Mouse (Mus musculus) heart, embryonic 14.5 days (tissue): Measurements from ENCODE around the gene Jagn1. TPM values are rescaled to one million over a fixed set of nuclear protein-coding genes. Genes with fewer than 3 reads are reported as not detected.

ENCODE experiments used
- microRNA-seq: library from miRNA; unstranded; fragments of <30 nt; microRNA quantifications from one replicate; pipeline ENCODE4, GENCODE M21; 2016
- polyA plus RNA-seq: library from polyadenylated mRNA; unstranded; fragments of >200 nt; fragmentation: Nextera tagmentation; extraction: Ambion mirVana; gene quantifications from 2 replicates; pipeline ENCODE4 v1.2.1, GENCODE M21; 2014

Jagn1 gene
- polyA plus RNA-seq, 1 experiment from 2014 or later = 54.2 TPM

Small RNA genes within 50 kb of the gene (microRNA-seq; reads per million reads assigned to microRNA genes)
- not detected for gene Gm24387

Other genes with a start within 250 kb of the Jagn1 start
- 0.22 and 0.61 TPM in 2 replicates for gene Lhfpl4, start 247.2 kb upstream of the Jagn1 start, polyA plus RNA-seq
- 25.3 and 26.7 TPM in 2 replicates for gene Mtmr14, start 204.7 kb upstream of the Jagn1 start, polyA plus RNA-seq
- 0.07 TPM in 1 of 2 replicates, not detected in the other for gene Cpne9, start 160.3 kb upstream of the Jagn1 start, polyA plus RNA-seq
- gene Brpf1, start 135.4 kb upstream of the Jagn1 start, polyA plus RNA-seq = 11.7 and 11.8 TPM in 2 replicates
- 10.1 and 10.3 TPM in 2 replicates for gene Ogg1, start 115.6 kb upstream of the Jagn1 start, polyA plus RNA-seq
- 131 and 134 TPM in 2 replicates for gene Camk1, start 98.6 kb upstream of the Jagn1 start, polyA plus RNA-seq
- 38.6 and 42.2 TPM in 2 replicates for gene Tada3, start 64.7 kb upstream of the Jagn1 start, polyA plus RNA-seq
- 145 and 155 TPM in 2 replicates for gene Arpc4, start 64.5 kb upstream of the Jagn1 start, polyA plus RNA-seq
- 1.0 and 1.4 TPM in 2 replicates for gene Ttll3, start 53.3 kb upstream of the Jagn1 start, polyA plus RNA-seq
- gene Rpusd3, start 23.2 kb upstream of the Jagn1 start, polyA plus RNA-seq = 11.1 and 12.8 TPM in 2 replicates
- not detected in 2 replicates for gene Cidec, start 6.8 kb upstream of the Jagn1 start, polyA plus RNA-seq
- gene Il17re, start 15.9 kb downstream of the Jagn1 start, polyA plus RNA-seq = 0.99 and 1.4 TPM in 2 replicates
- gene Il17rc, start 28.9 kb downstream of the Jagn1 start, polyA plus RNA-seq = 5.6 and 9.5 TPM in 2 replicates
- 30.7 and 32.6 TPM in 2 replicates for gene Creld1, start 40.7 kb downstream of the Jagn1 start, polyA plus RNA-seq
- gene Prrt3, start 59.4 kb downstream of the Jagn1 start, polyA plus RNA-seq = 0.13 and 0.27 TPM in 2 replicates
- 84.6 and 89.2 TPM in 2 replicates for gene Emc3, start 89.1 kb downstream of the Jagn1 start, polyA plus RNA-seq
- 10.1 and 10.6 TPM in 2 replicates for gene Fancd2, start 89.1 kb downstream of the Jagn1 start, polyA plus RNA-seq
- 0.31 TPM in 1 of 2 replicates, not detected in the other for gene Fancd2os, start 158.1 kb downstream of the Jagn1 start, polyA plus RNA-seq
- gene Brk1, start 162.2 kb downstream of the Jagn1 start, polyA plus RNA-seq = 184 and 197 TPM in 2 replicates
- 34.5 and 36.6 TPM in 2 replicates for gene Vhl, start 181.4 kb downstream of the Jagn1 start, polyA plus RNA-seq
- gene Irak2, start 195.9 kb downstream of the Jagn1 start, polyA plus RNA-seq = 3.9 and 4.7 TPM in 2 replicates